Mouse (Mus musculus) 3134 (cell line): ENCODE results near the gene Dlg2.

ENCODE experiments used
- DNase-seq: peaks from one replicate; pipeline ENCODE4 v3.0.0-alpha.2; 2011; ENCODE audit warnings: low spot score; ENCODE audit not compliant: insufficient read length; ENCODE audit errors: extremely low read depth

Dlg2 gene

GRCm38 (mm10) chr7:91711184-91711583 is 1234.7 kb downstream of the Dlg2 start:
- no peak for DNase-seq

DNA sequence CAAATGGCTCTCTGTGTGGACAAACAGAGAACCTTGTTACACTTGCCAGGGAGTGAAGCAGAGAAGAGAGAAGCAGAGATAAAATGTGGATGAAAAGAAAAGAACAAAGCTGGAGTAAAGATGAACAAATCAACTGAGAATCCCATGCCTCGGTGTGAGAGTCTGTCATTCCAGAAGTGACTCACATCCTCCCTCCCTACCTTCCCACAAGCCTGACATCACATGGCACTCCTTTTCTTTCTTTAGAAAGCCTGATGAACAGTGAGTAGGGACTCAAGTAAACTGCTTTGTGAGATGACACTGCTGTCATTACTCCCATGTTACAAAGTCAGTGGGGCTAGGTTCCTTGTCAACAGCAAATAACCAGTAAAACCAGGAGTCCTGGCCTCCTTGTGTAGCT is 1239.3 kb downstream of the Dlg2 start:
- peak; percentile 7 for DNase-seq

GRCm38 (mm10) chr7:91716696-91717095 is 1240.2 kb downstream of the Dlg2 start:
- DNase-seq = no peak

DNA sequence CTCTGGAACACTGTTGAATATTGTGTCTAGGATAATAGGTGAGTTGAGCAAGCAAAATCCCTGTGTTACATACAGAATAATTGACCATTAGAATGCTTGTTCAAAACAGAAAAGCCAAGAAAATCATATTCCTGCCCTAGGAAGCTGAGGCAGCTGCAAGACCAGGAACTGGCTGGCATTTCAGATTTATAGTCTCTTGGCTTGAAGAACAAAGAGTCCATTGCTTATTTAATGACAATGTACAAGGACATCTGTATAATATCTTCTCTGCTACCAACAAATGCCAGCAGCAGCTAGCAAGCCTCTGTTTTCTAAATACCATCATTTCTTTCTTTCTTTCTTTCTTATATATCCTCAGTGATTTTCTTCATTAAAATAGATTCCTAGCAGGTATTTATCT is 1243.8 kb downstream of the Dlg2 start:
- DNase-seq = no peak

- no peak for DNase-seq
Measured at GRCm38 (mm10) chr7:91724397-91724796, 1247.9 kb downstream of the Dlg2 start.

GRCm38 (mm10) chr7:91740748-91741147 is 1264.3 kb downstream of the Dlg2 start:
- DNase-seq = no peak

- no peak for DNase-seq
Measured at GRCm38 (mm10) chr7:91753151-91753861, 1276.8 kb downstream of the Dlg2 start.

DNA sequence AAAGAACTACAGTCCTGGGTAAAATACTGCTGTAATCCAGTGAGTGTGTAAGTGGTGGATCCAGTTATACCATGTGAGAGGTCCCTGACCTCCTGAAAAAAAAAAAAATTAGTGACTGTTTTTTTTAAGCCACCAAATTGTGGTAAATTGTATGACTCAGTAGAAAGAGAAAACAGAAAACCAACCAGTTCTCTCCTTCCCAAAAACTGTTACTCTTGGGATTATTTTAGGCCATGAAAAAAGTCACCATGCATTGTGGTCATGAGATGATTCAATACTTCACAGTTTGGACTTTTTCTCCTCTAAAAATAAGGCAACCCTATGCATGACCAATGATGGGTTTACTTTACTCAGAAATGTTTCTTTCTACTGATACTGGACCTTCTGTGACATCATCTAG is 1291.2 kb downstream of the Dlg2 start:
- DNase-seq = no peak

- DNase-seq = no peak
Measured at GRCm38 (mm10) chr7:91778673-91779072, 1302.2 kb downstream of the Dlg2 start.

GRCm38 (mm10) chr7:91784617-91785016 is 1308.1 kb downstream of the Dlg2 start:
- no peak for DNase-seq

DNA sequence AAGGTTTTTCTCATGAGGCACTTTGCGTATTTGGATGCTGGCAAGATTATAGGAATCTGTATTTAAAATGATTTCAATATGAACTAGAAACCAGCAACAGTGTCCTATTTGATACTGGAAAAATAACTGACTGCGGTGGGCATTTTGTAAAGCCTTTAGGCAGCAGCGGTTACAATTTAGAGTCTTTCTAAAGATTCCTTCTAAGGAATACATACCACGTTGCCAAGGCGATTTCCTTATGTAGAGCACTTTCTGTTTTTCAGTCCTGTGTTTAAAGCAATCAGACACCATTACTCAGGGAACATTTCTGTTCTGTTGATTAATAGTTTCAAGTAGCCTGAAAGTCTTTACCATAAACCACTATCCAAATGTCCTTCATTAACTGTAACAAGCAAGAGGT is 1309.0 kb downstream of the Dlg2 start:
- DNase-seq = no peak

DNA sequence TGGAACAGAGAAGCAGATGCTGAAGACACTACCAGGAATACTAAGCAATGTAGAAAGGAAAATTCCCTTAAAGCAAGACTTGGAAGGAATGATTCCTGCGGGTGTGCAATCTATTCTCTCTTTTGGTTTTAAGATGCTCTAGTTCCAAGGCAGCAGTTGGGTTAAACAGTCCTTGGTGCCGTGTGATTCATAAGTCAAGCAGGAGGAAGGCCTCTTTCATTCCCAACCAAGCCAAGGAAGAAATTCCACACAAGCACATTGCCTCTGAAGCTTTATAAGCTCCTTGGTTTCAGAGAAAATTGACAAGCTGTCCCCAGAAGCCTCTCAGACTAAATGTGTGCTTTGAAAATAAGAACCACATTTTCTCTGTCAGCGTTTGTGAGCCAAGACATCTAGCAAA is 1309.4 kb downstream of the Dlg2 start:
- DNase-seq = no peak

- no peak for DNase-seq
Measured at GRCm38 (mm10) chr7:91790949-91791564, 1314.6 kb downstream of the Dlg2 start.

DNA sequence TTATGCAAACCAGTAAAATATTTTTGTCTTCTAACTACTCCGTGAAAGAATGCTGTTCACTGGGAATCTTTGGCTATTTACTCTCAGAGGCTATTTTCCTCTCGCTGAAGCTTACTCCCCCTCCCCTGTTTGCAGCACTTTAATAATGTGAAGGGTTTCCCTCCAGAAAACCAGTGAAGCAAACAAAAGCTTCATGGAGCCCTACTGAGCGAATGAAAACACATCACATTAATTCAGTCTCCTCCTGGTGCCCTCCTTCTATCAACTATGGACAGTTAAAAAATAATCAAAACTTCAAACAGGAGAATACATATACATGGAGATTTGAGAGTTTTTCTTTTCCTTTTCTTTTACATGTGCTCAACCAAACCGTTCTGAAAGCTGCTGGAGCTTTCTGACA is 1330.2 kb downstream of the Dlg2 start:
- DNase-seq = no peak

GRCm38 (mm10) chr7:91810774-91811173 is 1334.3 kb downstream of the Dlg2 start:
- no peak for DNase-seq

- no peak for DNase-seq
Measured at GRCm38 (mm10) chr7:91818004-91818403, 1341.5 kb downstream of the Dlg2 start.

GRCm38 (mm10) chr7:91832207-91832606 is 1355.7 kb downstream of the Dlg2 start:
- no peak for DNase-seq

- peak; percentile 2 for DNase-seq
Measured at GRCm38 (mm10) chr7:91845723-91846122, 1369.3 kb downstream of the Dlg2 start.

GRCm38 (mm10) chr7:91849364-91849763 is 1372.9 kb downstream of the Dlg2 start:
- no peak for DNase-seq

DNA sequence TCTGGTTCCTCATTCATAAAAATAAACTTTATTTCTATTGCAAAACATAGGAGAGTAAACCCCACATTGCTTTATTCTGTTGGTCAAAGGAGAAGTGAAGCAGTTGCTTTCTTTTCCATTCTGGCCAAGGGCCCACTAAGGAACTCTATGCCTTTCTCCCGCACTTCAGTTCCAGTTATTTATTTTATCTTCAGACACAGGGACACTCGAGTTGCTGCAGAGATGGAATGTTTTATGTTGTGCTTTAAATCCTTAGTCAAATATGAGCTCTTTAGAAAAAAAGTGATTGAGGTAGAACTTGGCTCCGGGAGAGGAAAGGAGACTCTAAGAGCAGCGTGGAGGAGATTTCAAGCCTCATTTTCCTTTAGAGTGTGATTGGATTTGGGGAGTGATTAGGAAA is 1377.2 kb downstream of the Dlg2 start:
- no peak for DNase-seq

- no peak for DNase-seq
Measured at GRCm38 (mm10) chr7:91856931-91857330, 1380.5 kb downstream of the Dlg2 start.

GRCm38 (mm10) chr7:91862806-91863531 is 1386.5 kb downstream of the Dlg2 start:
- no peak for DNase-seq
